Mouse (Mus musculus) embryo, embryonic 11.5 days (tissue): Measurements from ENCODE around the gene Efna2.
"Not testable (repeated sequence)": the region's sequence is repeated elsewhere in the genome, so short reads cannot be mapped to it uniquely, and the experiment has no call there.

Experiments used
- DNase-seq: peaks from one replicate; pipeline ENCODE4 v3.0.0-alpha.2; 2012; ENCODE audit warnings: low read depth, low spot score

Efna2 gene

DNA sequence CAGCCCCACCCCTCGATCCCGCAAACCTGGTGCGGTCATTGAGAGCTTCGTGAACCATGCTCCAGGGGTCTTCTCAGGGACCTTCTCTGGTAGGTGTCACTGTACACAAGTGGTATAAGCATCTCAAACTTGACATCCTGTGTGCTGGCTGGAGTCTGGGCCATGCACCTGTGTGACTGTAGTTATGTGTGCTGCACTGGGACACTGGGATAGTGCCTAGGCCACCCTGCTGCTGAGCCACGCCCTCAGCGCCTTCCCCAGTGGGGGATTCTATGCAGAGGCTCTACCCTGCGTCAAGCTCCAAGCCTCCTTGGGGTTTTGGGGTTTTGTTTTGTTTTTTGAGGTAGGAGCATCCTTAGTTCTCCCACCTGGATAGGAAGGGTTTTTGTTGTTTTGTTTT is 24.9 kb upstream of the Efna2 start:
- DNase-seq = no peak

DNA sequence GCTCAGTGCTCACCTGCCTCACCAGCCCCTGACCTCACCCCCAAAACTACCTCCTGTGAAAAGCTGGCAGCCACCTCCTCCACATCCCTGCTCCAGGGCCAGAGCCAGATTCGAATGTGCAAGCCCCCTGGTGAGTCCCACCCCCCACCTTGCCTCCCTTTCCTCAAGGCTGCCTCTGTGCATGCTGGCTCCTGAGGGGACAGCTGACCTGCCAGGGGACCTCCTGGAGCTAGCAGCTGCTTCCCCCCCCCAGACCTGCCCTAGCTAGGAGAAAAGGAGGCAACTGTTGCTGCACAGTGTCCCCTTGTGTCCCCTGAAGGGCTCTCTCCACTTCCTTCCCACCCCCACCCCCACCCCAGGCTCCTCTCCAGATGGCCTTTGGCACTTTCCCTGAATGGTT is 24.0 kb upstream of the Efna2 start:
- DNase-seq = no peak

DNA sequence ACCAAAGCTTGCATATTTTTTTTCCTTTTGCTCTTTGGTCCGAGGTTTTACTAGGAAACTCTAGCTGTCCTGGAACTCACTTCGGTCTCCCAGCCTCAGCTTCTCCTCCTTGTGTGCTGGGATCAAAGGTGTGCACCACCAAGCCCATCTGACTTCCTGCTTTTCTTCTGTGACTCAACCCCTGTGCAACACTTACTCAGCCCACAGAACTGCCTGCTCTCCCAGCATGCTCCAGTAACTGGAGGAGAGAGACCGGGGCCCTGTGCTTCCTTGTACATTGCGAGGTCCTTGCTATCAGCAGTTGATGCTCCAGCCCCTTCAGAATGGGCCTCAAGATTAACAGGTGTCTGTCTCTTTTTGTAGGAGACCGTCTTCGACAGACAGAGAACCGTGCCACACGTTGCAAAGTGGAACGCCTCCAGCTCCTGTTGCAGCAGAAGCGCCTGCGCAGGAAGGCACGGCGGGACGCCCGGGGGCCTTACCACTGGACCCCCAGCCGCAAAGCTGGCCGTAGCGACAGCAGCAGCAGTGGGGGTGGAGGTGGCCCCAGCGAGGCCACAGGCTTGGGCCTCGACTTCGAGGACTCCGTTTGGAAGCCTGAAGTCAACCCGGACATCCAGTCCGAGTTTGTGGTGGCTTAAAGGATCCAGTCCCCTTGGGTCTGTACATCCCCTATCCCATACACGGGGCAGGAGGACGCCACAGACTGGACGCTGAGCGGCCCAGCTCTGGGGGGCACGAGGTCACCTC is 23.1 kb upstream of the Efna2 start:
- no peak for DNase-seq

DNA sequence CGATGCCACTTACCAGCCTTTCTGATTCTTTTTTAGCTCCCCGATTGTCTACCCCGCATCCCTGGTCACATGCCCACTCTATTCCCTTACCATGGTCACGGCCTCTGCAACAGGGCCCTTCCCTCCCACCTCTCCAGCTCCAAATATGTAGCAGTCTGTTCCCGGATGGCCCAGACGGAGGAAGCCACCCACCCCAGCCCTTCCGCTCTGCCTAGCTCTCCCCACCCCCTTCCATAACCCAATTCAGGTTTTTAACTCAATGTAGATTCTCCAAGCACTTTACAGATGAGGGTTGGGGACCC is 22.6 kb upstream of the Efna2 start:
- DNase-seq = no peak

DNA sequence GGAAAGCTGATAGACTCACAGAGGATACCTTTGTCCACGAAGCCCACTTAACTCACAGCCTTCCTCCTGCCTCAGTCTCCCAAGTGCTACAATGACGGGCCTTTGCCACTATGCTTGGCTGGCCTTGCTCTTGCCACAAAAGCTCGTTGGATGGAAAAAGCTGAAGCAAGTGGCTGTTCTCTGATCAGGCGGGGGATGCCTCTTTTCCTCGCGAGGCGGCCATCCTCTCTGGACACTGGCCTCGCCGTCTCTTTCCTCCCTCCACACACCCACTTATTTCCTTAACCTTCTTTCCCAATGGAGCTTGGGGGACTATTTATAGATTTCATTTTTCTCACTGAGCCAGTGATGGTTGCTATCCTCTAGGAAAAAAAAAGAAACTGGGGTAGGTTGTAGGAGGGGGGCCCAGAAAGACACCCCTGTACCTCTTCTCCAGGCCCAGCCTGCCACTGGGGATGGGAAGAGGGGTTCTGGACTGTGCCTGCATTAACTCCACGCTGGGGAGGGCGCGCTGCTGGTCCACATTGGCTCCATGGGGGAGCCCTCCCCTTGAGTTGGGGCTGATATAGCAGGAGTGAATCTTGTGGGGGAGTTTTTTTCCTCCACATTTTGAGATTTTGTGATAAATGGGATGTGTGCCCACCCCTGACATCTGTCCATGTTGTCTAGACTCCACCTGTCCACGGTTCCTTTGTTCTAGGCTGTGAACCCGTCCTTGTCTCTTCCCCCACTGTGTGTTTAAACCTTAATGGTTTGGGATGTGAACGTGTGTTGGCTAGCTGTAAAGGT is 21.9 kb upstream of the Efna2 start:
- no peak for DNase-seq

DNA sequence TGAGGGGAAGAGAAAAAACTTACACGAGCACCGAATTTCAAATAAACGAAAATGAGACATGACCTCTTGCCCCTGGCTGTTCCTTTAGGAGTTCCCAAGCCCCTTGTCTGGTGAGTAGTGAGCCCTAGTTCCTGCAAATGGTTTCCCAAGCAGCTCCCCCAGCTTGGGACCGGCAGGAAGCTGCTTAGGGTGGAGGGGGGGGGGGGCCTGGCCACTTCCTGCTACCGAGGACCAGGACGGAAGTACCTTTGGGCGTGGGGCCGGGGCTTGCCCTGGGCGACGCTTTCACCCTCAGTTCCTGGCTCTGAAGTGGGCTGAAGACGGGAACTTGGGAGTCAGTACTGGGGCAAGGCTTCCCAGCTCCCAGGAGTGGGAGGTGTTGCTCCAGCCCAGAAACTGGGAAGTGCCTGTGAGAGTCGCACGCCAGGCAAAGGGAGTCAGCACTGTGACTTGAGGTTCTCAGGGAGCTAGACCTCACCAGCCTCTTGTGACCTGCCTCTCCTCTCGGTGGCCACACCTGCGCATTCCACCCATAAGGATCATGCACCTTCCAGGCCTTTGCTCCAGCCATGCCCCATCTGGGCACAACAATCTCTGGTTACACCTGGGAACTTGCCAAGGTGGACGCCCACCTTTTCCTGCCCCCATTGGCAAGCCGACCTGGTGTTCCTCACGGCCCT is 20.8 kb upstream of the Efna2 start:
- no peak for DNase-seq

DNA sequence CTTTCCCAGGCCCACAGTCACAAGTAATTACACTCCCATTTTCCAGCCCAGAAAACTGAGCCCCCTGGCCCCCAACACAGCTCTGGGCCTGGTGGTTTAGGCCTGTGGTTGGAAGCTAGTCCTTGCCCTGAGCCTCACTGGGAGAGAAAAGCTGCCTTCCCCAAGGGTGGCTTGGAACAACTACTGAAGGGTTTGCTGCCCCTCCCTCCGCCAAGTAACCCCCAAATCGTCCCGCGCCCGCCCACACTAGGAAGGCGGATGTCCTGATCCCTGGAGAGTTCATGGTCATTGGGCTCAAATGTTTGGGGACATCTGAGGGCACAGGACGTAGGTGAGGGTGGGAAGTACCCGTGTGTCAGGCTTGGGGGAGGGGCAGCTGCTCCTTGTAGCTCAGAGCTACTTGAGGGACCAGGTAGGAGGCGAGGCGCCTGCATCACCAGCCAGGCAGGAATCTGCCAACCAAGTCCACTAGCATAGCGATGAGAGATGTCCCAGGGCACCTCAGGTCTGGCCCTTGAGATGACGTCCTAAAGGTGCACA is 20.2 kb upstream of the Efna2 start:
- no peak for DNase-seq

DNA sequence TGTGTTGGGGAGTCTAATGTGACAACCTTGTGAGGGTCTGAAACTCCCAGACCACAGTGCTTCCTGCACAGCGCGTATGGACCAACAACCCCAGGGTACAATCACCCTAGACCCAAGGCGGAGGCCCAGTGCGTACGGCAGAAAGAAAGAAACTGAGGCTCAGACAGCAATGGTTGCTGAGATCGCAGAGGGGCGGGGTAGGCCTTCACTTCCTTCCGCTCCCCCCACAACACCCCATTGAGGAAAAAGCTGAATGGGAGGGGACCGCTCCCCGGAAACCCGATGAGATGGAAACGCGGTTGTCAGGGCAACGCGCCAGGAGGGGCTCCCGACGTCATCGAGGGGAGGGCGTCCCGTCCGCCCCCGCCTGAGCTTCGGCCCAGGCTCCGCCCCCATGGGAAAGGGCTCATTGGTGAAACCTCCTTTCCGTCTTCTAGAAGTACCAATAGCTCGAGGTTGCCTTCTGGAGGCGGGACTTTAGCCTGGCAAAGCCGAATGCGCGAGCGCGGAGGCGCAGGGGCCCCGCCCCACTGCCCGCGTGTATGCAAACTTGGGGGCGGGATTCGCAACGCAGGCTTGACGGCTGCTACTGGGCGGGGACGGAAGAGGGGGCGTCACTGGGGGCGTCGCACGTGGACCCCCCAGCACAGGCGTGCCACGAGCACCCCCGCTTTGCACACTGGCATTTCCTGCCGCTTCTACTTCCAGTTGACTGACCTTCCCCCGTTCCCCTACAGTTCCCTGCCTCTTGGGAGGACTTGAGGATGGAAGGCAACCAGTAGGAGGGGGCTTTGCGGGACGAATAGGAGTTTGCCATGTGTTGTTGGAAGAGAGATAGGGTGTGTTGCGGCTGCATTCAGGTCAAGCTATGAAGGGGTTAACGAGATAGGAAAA is 19.5 kb upstream of the Efna2 start:
- peak; percentile 97 for DNase-seq

DNA sequence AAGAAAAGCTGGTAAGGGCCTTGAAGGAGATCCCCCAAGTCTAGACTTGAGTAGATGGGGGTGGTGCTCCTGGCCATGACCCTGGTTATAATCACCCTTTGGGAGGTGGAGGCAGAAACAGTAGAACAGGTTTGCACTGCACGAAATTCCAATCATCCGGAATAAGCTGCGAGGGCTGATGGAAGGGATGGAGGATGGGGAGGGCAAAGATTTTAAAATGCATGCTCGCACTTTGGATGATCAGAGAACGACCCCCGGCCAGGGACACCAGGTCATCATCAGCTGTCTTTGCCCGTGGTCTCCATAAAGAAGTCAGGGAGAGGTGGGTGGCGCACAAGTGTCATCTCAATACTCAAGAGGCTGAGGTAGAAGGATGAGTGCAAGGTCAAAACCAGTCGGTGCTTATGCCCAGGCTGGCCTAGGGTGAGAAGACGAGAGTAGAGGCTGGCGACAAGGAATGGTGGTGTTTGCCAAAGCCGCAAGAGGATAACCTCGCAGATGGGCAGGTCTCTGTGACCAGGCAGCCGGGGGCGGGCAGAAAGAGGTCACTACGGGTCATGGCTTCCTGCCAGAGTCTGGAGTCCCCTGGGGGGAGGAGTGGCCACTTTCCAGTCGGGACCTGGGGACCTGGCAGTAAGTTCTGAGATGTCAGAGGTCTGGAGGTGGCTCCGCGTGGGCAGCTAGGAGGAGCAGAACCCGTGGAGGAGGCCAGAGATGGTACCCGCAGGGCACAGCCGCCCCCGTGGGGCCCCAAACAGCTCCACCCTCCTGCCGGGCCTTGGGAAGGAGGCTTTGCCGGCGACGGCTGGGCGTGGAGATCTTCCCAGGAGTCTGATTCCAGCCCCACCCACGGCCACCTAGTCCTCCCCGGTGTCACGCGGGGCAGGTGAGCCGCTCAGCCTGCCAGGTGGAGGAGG is 18.6 kb upstream of the Efna2 start:
- DNase-seq = no peak

DNA sequence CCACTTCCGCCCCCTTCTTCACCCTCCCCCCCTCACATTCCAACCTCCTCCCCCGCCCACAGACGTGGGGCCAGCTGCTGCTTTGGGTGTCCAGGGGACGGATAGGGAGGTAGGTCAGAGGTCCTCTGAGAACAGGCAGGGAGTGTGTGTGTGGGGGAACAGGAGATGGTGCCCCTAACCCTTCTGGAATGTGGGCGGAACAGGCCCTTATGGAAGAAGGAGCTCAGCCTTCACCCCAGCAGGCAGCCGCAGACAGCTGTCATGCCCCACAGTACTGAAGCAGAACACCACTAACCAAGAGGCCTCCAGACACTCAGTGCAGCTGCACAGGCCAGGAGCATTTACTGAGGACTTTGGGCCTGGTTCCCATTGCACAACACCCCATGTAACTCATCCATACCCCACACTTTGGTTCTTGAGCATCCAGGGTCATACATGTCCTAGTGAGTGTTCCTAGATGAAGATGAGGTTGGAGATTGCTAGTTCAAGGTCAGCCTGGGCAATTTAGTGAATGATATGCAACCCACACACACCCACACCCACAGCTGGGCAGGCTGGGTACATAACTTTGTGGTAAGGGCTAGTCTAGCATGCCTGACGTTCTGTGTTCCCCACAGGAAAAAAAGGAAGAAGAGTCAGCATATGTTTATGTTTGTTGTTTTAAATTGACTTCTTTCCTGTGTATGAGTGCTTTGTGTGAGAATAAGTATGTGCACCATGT is 17.6 kb upstream of the Efna2 start:
- DNase-seq = no peak

DNA sequence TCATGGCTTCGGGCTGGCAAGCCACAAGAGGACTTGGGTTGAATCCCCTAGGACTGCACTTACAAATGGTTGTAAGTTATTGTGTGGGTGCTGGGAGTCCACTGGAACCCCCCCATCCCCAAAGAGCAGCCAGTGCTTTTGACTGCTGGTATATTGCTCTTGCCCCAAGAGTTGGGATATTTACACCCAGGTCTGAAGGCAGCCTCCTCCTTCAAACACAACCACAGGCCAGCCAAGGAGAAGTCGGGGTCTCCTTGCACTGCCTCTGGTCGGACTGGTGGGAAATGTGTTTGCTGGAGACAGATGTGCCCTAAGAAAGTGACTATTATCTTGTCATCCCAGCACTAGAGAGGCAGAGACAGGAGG is 17.1 kb upstream of the Efna2 start:
- no peak for DNase-seq

DNA sequence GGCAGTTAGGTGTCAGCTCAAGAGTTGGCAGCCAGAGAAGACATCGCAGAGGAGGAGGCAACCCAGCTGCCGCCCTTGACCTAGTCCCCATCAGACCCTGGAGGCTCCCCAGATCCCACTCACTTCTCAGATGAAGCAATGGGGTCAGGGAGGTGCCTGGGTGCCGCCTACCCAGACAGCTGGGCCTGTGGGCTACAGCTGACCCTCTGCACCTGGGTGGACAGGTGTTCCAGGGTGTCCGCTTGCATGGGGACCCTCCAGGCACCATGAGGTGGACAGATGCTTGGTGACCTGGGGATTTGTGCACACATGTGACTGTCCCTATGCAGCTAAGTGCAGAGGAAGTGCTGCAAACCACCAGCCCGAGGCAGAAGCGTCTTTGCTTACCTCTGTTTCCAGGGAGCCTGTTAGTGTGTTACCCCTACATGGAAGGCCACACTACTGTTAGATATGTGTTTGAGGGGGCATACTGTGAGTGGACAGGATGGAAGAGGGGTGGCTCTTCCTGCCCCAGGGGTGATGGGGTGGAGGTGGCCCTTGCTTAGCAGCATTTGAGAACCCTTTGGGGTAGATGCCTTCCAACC is 16.5 kb upstream of the Efna2 start:
- DNase-seq = no peak

DNA sequence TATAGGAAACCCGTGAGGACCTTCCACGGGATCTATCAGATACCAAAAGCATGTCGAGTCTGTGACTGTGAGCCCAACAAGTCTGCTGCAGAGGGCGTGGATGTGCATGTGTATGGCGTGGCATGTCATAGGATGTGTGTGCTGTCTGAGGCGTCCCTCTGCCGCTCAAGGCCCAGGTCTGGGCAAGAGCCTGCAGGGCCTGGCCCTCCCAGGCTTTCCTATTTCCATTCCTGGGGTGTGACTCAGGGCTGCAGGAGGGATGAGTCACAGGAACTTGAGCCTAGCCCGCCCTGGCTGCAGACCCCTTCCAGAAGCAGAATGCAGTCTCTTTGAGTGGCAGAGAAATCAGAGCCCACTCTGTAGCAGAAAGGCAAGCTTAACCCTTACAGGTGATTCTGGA is 15.6 kb upstream of the Efna2 start:
- no peak for DNase-seq

DNA sequence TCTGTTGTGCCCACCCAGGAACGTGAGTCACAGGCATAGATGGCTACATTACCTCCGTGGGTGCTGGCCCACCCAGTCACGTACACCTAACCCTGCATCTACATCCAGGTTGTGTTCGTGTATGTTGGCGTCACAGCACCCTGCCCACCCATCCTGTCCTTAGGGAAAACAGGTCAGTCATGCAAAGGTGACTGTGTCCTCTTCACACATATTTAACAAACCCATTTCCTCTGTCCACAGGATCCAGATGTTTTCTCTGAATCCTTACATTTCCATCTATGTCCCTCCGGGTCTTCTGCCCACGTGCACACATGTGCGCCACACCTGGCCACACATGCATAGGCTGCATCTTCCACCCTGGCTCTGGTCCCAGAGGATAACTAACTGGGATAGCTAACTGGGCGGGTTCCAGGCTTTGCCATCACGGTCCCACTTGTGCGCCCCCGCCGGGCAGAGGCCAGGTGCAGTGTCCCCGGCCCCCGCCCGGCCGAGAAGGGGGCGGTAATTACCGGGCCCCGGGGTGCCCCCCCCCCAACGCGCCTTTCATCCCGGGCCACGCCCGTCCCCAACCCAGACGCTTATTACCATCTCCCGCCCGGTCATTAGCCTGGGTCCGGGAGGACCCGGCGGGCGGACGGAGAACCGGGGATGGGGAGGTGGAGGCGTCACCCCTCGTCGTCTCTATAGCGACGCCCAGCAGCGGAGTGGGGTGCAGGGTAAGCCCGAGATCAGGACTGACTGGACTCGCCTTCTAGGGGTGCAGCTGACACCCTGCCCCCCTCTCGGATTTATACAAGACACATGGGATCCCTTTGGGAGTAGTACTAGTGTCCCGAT is 14.9 kb upstream of the Efna2 start:
- DNase-seq = no peak

DNA sequence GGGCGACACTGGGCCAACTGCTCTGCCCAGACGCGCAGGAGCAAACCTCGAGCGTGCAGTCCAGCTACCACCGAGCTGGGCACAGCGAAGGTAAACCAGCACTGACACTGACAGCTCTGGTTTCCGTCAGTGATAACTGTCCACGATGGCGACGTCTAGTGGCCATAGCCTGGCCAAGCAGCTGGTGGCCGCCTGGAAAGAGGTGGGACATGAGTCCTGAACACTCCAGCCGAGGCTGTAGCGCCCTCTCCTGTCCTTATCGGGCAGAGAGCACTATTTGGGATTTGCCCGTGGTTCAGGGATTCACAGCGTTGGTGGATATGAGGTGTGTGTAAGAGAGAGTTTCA is 14.3 kb upstream of the Efna2 start:
- peak; percentile 94 for DNase-seq

DNA sequence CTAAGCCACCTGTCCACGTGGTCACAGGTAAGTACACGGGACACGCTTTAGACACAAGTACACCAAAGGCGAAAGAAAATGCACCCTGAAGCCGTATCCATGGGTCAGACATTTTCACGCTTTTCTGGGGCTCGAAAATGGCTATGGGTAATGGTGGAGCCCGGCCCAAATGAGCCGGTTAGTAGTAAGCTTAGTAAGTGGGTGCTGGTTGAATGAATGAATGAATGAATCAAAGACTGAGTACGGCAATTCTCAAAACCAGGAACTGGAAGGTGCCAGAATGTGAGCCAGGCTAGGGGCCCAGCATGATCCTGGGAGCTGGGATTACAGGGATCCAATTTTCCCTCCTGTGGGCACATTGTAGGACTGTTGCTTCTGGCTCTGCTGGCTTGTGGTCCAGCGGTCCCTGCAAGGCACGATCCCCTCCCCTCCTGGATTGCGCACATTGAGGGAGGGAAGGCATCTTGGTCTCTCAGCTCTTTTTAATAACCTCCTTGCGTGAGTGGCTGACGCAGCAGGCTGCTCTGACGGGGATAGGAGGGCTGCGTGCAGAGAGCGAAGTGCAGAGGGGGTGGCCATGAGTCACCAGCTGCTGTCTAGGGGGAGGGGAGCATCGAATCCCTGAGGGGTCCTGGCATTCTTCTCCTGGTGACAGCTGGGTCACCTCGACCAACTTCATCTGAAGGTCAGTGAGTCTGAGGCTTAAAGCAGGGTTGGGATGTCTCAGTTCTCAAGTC is 13.7 kb upstream of the Efna2 start, which contains the start of gene Cirbp:
TSS of gene Cirbp (plus strand) at position 594 of the 737 bp plus-strand sequence.
- DNase-seq = no peak

DNA sequence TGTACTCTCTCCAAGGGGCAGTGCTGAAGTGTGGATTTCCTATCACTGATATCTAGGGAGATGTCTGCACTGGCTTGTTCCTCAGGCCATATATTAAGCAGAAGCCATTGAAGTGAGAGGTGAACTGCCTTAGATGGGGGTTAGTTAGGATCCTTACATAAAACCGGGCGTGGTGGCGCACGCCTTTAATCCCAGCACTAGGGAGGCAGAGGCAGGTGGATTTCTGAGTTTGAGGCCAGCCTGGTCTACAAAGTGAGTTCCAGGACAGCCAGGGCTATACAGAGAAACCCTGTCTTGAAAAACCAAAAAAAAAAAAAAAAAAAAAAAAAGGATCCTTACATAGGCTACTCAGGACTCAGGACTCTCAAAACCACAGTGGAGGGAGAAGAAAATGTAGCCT is 13.1 kb upstream of the Efna2 start:
- not testable (repeated sequence) for DNase-seq

DNA sequence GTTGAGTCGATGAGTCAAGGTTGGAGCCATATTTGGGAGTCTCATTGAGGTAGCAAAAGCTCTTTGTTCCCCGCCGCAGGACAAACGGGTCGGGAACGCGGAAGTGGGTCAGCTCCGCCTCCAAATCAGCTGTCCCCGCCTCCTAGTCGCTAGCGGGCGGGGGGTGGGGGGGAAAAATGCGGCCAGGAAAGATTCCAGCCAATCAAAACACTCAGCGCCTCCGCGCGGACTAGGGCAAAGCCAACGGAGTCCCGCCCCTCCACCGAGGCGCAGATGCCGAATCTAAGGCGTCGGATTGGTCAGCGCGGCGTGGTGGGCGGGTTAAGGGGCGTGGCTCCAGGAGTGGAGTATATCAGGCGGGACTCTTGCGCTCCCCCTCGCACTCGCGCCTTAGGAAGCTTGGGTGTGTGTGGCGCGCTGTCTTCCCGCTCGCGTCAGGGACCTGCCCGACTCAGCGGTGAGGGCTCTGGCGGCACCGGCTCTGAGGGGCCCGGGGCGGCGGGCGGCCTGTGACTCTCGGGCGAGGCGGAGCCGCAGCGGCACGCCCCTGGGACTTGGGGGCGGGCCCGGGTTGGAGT is 11.7 kb upstream of the Efna2 start:
- peak; percentile 99 for DNase-seq
